Mouse (Mus musculus) cortical plate, adult 2 months (tissue): ENCODE data around the gene Atp6v0a2. TPM values are rescaled to one million over a fixed set of nuclear protein-coding genes. Genes with fewer than 3 reads are reported as not detected.
"Not testable (repeated sequence)": the region's sequence is repeated elsewhere in the genome, so short reads cannot be mapped to it uniquely, and the experiment has no call there.

Source experiments
- H3K27ac ChIP-seq: fragments of 200-500 bp; 2 replicates; pipeline ENCODE4 v1.5.1; 2012; ENCODE audit warnings: low read length, control low read depth, inconsistent platforms; ENCODE audit not compliant: insufficient read depth
- H3K4me1 ChIP-seq: fragments of 200-500 bp; 2 replicates; pipeline ENCODE4 v1.6.1; 2011; ENCODE audit warnings: low read length; ENCODE audit not compliant: control insufficient read depth, insufficient read depth
- H3K4me3 ChIP-seq: fragments of 200-500 bp; 2 replicates; pipeline ENCODE4 v1.5.1; 2011; ENCODE audit warnings: mild to moderate bottlenecking, low read length, control low read depth; ENCODE audit not compliant: insufficient read depth
- CTCF ChIP-seq: fragments of 200-500 bp; IDR thresholded peaks from 2 replicates; pipeline ENCODE4 v1.5.1; 2011; ENCODE audit warnings: mild to moderate bottlenecking, control low read depth, low read length; ENCODE audit not compliant: insufficient read depth; ENCODE audit errors: extremely low read depth
- POLR2A ChIP-seq: fragments of 200-500 bp; IDR thresholded peaks from 2 replicates; pipeline ENCODE4 v1.6.1; 2011; ENCODE audit warnings: mild to moderate bottlenecking, low read length, control low read depth; ENCODE audit not compliant: insufficient read depth; ENCODE audit errors: extremely low read depth
- polyA plus RNA-seq: library from polyadenylated mRNA; depleted of rRNA; stranded (reverse); fragments of >200 nt; gene quantifications from 2 replicates; pipeline ENCODE4 v1.2.3, GENCODE M21; 2012

The Atp6v0a2 gene
- polyA plus RNA-seq, 1 experiment: 48.0 TPM

DNA sequence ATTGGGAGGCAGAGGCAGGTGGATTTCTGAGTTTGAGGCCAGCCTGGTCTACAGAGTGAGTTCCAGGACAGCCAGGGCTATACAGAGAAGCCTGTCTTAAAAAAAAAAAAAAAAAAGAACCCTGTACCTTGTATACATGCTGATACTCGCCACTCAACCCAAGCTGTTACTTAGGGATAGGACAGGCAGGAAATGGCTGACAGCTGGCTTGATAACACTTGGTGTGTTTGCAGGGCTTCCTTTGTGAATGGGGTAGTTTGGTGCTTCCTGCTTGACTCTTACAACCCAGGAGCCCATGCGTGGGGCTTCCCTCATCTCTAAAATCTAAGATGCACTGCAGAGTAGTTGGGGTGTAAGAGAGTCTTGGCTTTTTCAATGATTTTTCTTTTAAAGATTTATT lies 5.0 kb downstream of the Atp6v0a2 start:
- Histone ChIP-seq H3K27ac (no peak overlapping the region), H3K4me3 (no peak overlapping the region), H3K4me1 (peaks cover 5% of the 10 kb centered on the region)
- TF ChIP-seq CTCF: no peak
- TF ChIP-seq POLR2A: no peak

DNA sequence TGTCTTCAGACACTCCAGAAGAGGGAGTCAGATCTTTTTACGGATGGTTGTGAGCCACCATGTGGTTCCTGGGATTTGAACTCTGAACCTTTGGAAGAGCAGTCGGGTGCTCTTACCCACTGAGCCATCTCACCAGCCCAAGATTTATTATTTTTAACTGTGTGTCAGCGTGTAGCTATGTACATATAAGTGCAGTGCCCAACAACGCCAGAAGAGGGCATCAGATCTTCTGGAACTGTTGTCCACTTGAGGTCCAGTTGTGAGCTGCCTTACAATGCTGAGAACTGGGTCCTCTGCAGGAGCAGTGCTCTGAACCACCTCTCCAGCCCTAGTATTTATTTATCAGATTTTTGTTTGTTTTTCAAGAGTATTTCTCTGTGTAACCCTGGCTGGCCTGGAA lies 6.7 kb downstream of the Atp6v0a2 start:
- H3K27ac ChIP-seq, H3K4me1 ChIP-seq, H3K4me3 ChIP-seq: not testable (repeated sequence)
- peak; percentile 30; the same call in 1 of the 2 replicates for TF ChIP-seq CTCF

DNA sequence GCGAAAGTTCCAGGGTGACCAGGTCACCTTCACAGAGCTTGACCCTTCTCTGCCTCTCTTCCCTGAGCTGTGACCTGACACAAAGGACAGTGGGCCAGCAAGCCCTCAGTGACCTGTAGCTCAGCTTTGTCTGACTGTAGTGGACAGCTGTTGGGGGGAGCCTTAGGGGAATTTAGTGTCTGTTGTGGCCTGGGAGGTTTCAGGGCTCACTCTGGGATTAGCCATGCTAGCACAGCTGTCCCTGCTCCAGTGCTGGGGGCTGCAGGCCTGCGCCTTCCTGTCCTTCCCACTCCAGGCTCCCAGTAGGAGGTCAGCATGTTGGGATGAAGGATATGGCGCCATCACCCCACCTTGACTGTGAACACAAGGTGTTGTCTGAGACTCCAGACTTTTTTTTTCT lies 7.8 kb downstream of the Atp6v0a2 start:
- Histone ChIP-seq H3K4me3 (no peak overlapping the region), H3K27ac (no peak overlapping the region), H3K4me1 (no peaks in the 10 kb centered on the region)
- TF ChIP-seq POLR2A: no peak
- no peak for TF ChIP-seq CTCF

DNA sequence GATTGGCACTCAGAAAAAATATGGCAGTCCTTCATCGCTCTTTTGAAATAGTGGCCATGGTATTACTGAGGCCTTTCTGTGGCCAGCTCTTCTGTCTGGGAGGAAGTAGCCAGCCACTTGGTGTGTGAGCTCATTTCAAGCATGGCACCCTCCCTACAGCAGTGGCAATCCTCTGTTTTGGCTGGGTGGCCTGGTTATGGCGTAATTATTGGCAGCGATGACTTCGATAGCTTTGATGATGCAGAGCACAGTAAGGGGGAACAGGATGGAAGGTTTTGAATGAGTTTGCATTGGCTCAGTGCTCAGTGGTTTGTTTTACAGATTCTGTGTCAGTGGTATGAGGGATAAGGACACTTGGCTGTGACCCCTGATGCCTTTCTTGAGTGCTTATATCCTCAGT lies 8.3 kb downstream of the Atp6v0a2 start:
- Histone ChIP-seq H3K4me1 (no peaks in the 10 kb centered on the region), H3K27ac (no peak overlapping the region), H3K4me3 (no peak overlapping the region)
- no peak for TF ChIP-seq POLR2A
- TF ChIP-seq CTCF: no peak

DNA sequence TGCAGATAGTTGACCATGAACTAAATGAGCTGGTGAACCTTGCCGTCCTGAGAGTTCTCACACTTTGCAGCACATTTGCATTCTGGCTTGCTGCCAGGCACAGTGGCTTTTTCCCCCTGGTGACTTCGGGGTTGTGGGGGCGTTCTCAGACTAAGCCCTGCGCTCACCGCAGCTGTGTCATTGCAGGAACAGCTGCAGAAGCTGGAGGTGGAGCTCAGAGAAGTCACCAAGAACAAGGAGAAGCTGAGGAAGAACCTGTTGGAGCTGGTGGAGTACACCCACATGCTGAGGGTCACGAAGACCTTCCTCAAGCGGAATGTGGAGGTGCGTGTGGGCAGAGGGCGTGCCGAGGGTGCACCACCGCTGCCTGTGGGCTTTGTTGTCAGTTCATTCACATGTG lies 8.9 kb downstream of the Atp6v0a2 start:
- TF ChIP-seq POLR2A (no peak), CTCF (no peak)
- Histone ChIP-seq H3K4me3 (no peak overlapping the region), H3K4me1 (no peaks in the 10 kb centered on the region), H3K27ac (no peak overlapping the region)

DNA sequence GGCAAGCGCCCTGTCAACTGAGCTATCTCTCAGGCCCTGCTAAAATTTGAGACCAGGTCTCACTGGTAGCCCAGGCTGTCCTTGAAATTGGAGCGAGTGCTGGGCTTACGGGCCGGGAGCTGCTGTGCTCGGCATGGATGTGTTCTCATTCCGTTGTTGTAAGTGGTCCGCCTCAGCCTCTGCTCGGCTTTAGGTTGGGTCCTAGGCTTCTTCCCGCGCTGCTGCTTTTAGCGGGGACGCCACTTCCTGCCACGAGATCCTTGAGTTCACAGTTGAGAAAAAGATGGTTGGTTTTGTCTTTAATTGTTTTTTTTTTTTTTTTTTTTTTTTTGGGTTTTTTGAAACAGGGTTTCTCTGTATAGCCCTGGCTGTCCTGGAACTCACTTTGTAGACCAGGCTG lies 9.5 kb downstream of the Atp6v0a2 start:
- Histone ChIP-seq H3K27ac (no peak overlapping the region), H3K4me3 (no peak overlapping the region), H3K4me1 (no peaks in the 10 kb centered on the region)
- no peak for TF ChIP-seq POLR2A
- TF ChIP-seq CTCF: no peak

DNA sequence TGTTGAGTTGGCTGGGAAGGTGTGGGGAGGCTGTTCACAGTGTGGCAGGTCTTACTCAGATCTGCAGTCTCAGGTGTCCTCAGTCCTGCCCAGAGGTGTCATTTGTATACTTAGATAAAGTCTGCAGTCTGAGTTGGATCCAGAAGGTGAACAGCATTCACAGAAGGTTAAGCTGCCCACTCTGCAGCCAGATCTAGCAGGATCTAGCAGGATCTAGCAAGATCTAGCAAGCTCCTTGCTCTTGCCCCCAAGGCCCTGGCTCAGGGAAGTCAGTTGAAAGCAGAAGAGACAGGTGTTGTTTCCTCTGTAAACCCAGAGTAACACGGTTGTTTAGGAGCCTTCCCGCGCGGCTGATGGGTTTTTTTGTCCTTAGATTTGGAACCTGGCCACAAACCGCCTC lies 85.4 kb downstream of the Atp6v0a2 start:
- Histone ChIP-seq H3K4me1 (no peaks in the 10 kb centered on the region), H3K27ac (no peak overlapping the region), H3K4me3 (no peak overlapping the region)
- TF ChIP-seq CTCF (no peak), POLR2A (no peak)

DNA sequence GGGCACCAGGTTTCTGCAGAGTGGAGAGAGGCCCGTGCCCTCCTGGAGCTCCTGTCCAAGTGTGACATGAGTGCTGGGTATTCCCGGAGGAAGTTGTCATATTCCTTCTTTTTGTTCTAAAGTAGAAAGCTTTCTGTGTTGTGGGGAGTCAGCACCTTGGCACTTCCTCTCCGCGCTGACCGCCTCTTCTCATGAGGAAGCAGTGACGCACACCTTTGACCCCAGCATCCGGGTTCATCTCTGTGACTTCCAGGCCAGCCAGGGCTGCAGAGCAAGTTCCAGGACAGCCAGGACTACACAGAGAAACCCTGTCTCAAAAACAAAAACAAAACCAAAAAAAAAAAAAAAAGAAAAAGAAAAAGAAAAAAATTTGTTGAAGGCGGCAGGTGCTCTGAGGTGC lies 86.8 kb downstream of the Atp6v0a2 start:
- TF ChIP-seq POLR2A: no peak
- TF ChIP-seq CTCF: no peak
- no peak overlapping the region for H3K27ac ChIP-seq

DNA sequence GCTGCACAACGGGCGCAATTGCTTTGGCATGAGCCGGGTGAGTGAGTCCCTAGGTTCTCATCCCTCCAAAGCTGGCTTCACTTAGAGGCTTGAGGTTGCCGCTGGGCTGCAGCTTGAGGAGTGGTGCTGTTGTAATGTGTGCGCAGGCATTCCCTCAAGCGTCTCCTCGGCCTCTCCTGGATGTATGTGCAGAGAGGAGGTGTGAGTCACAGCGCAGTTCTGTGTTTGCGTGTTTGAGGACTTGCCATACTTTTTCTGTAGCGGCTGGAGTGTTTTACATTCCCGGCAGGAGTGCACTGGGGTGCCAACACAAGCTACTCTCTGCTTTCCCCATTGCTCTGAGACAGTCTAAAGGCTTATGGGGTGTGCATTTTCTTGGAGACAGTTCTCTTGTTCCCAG lies 89.6 kb downstream of the Atp6v0a2 start:
- H3K4me1 ChIP-seq: no peaks in the 10 kb centered on the region
- no peak for TF ChIP-seq POLR2A
- H3K27ac ChIP-seq: no peak overlapping the region
- H3K4me3 ChIP-seq: no peak overlapping the region

More for the DNA sequence above, 86.8 kb downstream of the Atp6v0a2 start:
- H3K4me1 ChIP-seq: no peaks in the 10 kb centered on the region
- H3K4me3 ChIP-seq: no peak overlapping the region

DNA sequence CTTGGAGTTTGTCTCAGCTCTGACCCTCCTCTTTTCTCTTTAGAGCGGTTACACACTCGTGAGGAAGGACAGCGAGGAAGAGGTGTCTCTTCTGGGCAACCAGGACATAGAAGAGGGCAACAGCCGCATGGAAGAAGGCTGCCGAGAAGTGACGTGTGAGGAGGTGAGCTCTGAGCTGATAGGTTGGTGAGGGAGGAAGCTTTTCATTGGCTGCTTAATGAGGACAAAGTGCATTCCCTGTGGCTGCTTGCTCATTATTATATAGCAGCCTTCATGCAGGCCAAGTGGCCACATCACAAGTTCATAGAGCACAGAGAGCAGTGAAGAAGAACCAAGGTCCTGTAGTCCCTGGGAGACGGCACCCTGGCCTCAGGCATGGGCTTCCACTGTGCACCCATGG lies 90.0 kb downstream of the Atp6v0a2 start:
- Histone ChIP-seq H3K27ac (no peak overlapping the region), H3K4me1 (no peaks in the 10 kb centered on the region), H3K4me3 (no peak overlapping the region)
- TF ChIP-seq CTCF (no peak), POLR2A (no peak)

DNA sequence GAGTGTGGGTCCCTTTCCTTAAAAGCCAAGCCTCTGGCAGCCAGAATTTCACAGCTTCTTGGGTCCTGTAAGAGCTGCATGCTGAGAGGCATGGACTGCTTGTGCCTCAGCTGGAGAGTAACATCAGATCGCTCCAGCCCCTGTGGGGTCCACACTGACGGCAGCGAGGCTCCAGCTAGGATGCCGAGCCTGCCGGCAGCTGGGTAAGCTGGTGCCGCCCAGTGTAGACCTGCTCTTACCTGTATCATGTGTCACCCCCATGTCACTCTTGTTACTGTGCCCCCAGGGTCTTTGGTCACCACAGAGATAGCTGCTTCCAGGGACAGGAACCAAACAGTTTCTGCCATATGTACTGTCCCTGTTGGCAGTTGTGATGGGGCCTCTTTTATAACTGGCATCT lies 94.7 kb downstream of the Atp6v0a2 start:
- Histone ChIP-seq H3K4me3 (no peak overlapping the region), H3K4me1 (no peaks in the 10 kb centered on the region), H3K27ac (no peak overlapping the region)
- no peak for TF ChIP-seq POLR2A
- no peak for TF ChIP-seq CTCF

DNA sequence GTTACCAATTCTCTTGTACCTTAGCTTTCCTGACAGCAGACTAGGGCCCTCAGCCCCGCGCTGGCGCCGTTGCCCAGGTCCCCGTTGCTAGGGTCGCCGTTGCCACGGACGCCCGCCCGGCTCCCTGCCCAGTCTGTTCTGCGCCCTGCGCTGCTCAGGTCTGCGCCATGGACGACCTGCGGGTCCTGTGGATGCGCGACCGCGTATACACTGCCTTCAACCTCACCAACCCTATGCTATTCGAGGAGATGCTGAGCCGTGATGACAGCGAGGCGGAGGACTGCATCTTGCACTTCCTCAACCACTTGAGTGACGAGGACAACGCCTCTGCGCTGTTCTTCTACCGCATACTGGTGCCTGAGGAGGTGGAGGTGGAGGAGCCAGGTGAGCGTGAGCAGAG lies 96.6 kb downstream of the Atp6v0a2 start, which contains the start of gene Dnah10:
Gene Dnah10 (plus strand): TSS at position 89 of the 400 bp plus-strand sequence.
- TF ChIP-seq POLR2A (0 out of 2 replicates have a peak, but pooled peaks have one; percentile 25), CTCF (no peak)
- H3K4me1 ChIP-seq: no peaks in the 10 kb centered on the region
- peak within 1 kb of the TSS; percentile 15 for H3K4me3 ChIP-seq
- H3K27ac ChIP-seq: no peak within 1 kb of the TSS
